Mouse (Mus musculus) liver, adult 2 months (tissue): ENCODE measurements around the gene Kbtbd13.

Experiments
- CTCF ChIP-seq: fragments of 200-500 bp; IDR thresholded peaks from 2 replicates; pipeline ENCODE4 v1.5.1; 2011; ENCODE audit warnings: low read depth, low read length, control low read depth
- POLR2A ChIP-seq: fragments of 200-500 bp; IDR thresholded peaks from 2 replicates; pipeline ENCODE4 v1.6.1; 2011; ENCODE audit warnings: low read length, control low read depth; ENCODE audit not compliant: insufficient read depth; ENCODE audit errors: extremely low read depth

DNA sequence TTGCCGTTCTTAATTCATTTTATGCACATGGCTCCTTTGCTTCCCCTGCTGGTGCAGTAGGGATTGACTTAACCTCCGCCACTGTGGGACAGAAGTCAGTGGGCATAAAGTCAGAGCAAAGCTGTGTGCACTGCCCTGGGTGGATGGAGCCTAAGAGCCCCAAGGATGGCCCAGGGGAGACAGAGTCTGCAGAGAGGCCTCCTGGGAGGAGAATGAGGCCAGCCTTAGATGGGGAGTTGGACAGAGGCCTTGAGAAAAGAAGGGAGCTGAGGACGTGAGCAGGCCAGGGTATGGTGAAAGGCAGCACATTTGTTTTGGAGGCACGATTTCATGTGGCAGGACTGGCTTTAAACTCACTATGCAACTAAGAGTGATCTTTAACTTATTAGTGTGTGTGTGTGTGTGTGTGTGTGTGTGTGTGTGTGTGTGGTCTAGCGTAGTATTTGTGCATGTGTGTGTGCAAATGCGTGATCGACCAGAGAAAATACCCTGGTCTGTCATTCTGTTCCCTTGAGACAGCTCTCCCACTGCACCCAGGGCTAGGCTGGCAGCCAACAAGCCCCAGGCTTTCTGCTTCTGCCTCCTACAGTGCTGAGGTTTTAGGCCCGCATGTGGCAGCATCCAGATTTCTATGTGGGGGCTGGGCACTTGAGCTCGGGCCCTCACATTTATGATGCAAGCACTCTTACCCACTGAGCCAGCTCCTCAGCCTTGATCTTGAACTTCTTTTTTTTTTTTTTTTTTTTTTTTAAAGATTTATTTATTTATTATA is 16.1 kb downstream of the Kbtbd13 start:
- TF ChIP-seq CTCF: no peak
- TF ChIP-seq POLR2A: no peak
